In the genomic region with DNA sequence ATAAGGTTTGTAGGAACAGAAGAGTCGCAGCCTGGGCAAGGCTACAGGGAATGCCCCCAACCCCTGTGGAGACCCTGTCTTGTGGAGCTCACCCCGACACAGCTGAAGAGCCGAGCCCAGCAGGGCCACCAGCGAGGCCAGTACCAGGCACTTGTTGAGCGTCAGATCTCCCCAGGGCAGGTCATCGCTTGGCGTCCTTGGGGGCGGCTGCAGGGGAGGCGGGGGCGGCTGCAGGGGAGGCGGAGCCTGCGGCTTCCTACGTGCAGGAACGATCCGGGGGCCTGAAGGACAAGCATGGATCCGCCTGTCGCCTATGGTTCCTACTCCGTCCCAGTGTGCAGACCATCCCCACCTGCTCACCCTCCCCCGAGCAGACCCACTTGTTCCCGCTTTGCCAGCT, we compare ENCODE assay signal across 1 mouse cellular context.
TF ChIP-seq lines count a peak whose summit lies in the region.

No protein-coding gene starts in this region.

TF ChIP-seq in ES-E14, 5 proteins besides CTCF, POLR2A, EP300 and RAD21 (continued from another document):
- no peak for TF ChIP-seq MAFK (IDR thresholded peaks at IDR 0.05; ENCODE audit: insufficient read depth, low read depth, low read length)
- TF ChIP-seq ZNF384 (IDR thresholded peaks at IDR 0.05; ENCODE audit: low read depth, low read length) = no peak
- TF ChIP-seq CHD2 (IDR thresholded peaks at IDR 0.05; ENCODE audit: low read depth, low read length) = no peak
